Mouse (Mus musculus): ENCODE measurements around the gene Gm45902. TPM values are rescaled to one million over a fixed set of nuclear protein-coding genes. Genes with fewer than 3 reads are reported as not detected.

Gene Gm45902
- polyA plus RNA-seq (2014; fragmentation: Nextera tagmentation; extraction: Ambion mirVana) = 7.5 and 8.8 TPM in 2 replicates

GRCm38 (mm10) chr2:3512552-3513454 is at the start of gene Gm45902, which contains the start of the genes Hspa14 and Cdnf:
Gm45902 (minus strand) TSS chr2:3512790.
Hspa14 (minus strand) TSS chr2:3512814.
Cdnf (plus strand) TSS chr2:3513030.
- Histone ChIP-seq H3K4me3 (ENCODE audit: low read depth, low read length) (peak within 1 kb of the TSS; percentile 77), H3K9me3 (ENCODE audit: control insufficient read depth, low read length) (no peaks in the 10 kb centered on the region), H3K4me1 (ENCODE audit: control insufficient read depth, insufficient read depth, low read length) (peaks cover 10% of the 10 kb centered on the region), H3K36me3 (ENCODE audit: control insufficient read depth, insufficient read depth, low read length) (peaks cover 16% of the 10 kb centered on the region; the same call in 1 of the 2 replicates), H3K27me3 (ENCODE audit: control insufficient read depth, insufficient read depth, low read length) (no peaks in the 10 kb centered on the region), H3K27ac (ENCODE audit: low read depth, low read length) (peak within 1 kb of the TSS; percentile 83), H3K4me2 (ENCODE audit: low read depth, low read length) (peak within 1 kb of the TSS; percentile 97), H3K9ac (replicated peaks; ENCODE audit: low read depth, low read length) (peak within 1 kb of the TSS; percentile 77)
- peak; percentile 100 for ATAC-seq (ENCODE audit: low read depth)
- under 1% methylated on average over 60 of the region's 60 CpGs for WGBS

- no peak for ATAC-seq (ENCODE audit: low read depth)
- no peak overlapping the region for H3K4me2 ChIP-seq (ENCODE audit: low read depth, low read length)
- WGBS = 4% methylated on average over 4 of the region's 4 CpGs
These were observed 34.0 kb upstream of the Gm45902 start for GRCm38 (mm10) chr2:3546588-3546987.

DNA sequence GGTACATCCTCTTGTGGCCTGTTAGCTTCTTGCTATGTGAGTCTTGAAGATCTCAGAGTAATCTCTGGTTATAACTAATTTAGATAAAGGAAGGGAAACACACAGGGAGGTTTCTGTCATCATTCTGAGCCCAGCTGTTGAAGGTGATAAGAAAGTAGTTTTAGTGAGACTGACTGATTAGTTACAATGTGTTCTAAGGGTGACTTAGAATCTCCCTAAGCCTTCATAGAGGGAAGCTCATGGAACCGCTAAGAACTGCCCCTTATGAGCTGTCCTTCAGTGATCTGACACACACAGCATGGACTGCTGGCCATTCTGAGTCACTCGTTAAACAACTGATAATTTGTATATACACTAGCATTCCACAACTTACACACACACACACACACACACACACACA is 33.5 kb upstream of the Gm45902 start:
- Histone ChIP-seq H3K9me3 (ENCODE audit: control insufficient read depth, low read length) (no peaks in the 10 kb centered on the region), H3K4me2 (ENCODE audit: low read depth, low read length) (no peak overlapping the region), H3K9ac (replicated peaks; ENCODE audit: low read depth, low read length) (no peak overlapping the region), H3K27me3 (ENCODE audit: control insufficient read depth, insufficient read depth, low read length) (no peaks in the 10 kb centered on the region), H3K36me3 (ENCODE audit: control insufficient read depth, insufficient read depth, low read length) (no peaks in the 10 kb centered on the region), H3K4me3 (ENCODE audit: low read depth, low read length) (no peak overlapping the region), H3K27ac (ENCODE audit: low read depth, low read length) (no peak overlapping the region), H3K4me1 (ENCODE audit: control insufficient read depth, insufficient read depth, low read length) (no peaks in the 10 kb centered on the region)
- 82% methylated on average over 2 of the region's 2 CpGs for WGBS
- no peak for ATAC-seq (ENCODE audit: low read depth)

More at GRCm38 (mm10) chr2:3546588-3546987, 34.0 kb upstream of the Gm45902 start:
- H3K4me1 ChIP-seq (ENCODE audit: control insufficient read depth, insufficient read depth, low read length) = no peaks in the 10 kb centered on the region
- no peaks in the 10 kb centered on the region for H3K36me3 ChIP-seq (ENCODE audit: control insufficient read depth, insufficient read depth, low read length)
- no peaks in the 10 kb centered on the region for H3K27me3 ChIP-seq (ENCODE audit: control insufficient read depth, insufficient read depth, low read length)
- no peaks in the 10 kb centered on the region for H3K9me3 ChIP-seq (ENCODE audit: control insufficient read depth, low read length)
- H3K27ac ChIP-seq (ENCODE audit: low read depth, low read length) = no peak overlapping the region
- H3K9ac ChIP-seq (replicated peaks; ENCODE audit: low read depth, low read length) = no peak overlapping the region
- H3K4me3 ChIP-seq (ENCODE audit: low read depth, low read length) = no peak overlapping the region

- Histone ChIP-seq H3K9me3 (ENCODE audit: control insufficient read depth, low read length) (no peaks in the 10 kb centered on the region), H3K27ac (ENCODE audit: low read depth, low read length) (no peak overlapping the region), H3K27me3 (ENCODE audit: control insufficient read depth, insufficient read depth, low read length) (no peaks in the 10 kb centered on the region), H3K4me1 (ENCODE audit: control insufficient read depth, insufficient read depth, low read length) (no peaks in the 10 kb centered on the region), H3K9ac (replicated peaks; ENCODE audit: low read depth, low read length) (no peak overlapping the region), H3K36me3 (ENCODE audit: control insufficient read depth, insufficient read depth, low read length) (no peaks in the 10 kb centered on the region), H3K4me2 (ENCODE audit: low read depth, low read length) (no peak overlapping the region), H3K4me3 (ENCODE audit: low read depth, low read length) (no peak overlapping the region)
- no peak for ATAC-seq (ENCODE audit: low read depth)
- WGBS = 62% methylated on average over 9 of the region's 9 CpGs
These were observed 28.9 kb upstream of the Gm45902 start for GRCm38 (mm10) chr2:3541307-3542079.

DNA sequence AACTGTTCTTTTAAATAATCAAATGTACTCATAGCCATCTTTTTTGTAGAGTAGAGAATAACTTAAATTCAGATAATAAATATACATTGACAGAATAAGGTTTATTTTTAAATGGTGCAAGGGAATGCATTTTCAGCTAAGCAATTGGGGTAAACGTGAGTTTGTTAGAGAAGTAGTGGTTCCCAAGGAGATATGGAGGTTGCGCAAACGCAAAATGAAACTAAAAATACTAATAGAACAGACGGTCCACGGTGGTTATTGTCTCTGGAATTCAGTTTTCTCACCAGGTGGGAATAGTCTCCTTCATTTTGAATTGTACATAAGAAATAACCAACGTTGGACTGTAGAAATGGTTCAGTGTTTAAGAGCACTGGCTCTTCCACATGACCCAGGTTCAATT is 13.7 kb upstream of the Gm45902 start:
- no peak overlapping the region for H3K27ac ChIP-seq (ENCODE audit: low read depth, low read length)
- 83% methylated on average over 6 of the region's 6 CpGs for WGBS

DNA sequence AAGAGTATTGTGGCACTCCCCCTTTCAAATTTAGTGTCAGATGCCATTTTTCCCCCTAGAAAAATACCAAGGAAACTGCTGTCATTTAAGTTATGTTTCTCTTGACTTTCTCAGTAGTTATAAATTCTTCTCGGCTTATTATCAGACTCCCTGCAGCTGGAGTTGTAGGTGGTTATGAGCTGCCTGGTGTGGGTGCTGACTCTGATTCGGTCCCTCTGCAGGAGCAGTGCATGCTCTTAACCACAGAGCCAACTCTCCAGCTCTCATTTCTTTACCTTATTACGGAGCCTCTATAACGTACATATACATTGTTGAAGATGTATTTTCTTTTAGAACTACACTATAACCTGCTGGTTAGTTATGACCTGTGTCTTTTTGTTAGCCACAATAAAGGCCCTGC is 10.0 kb upstream of the Gm45902 start:
- H3K27ac ChIP-seq (ENCODE audit: low read depth, low read length) = no peak overlapping the region
- ATAC-seq (ENCODE audit: low read depth) = no peak
- H3K9ac ChIP-seq (replicated peaks; ENCODE audit: low read depth, low read length) = no peak overlapping the region

More for the DNA sequence above, 13.7 kb upstream of the Gm45902 start:
- Histone ChIP-seq H3K36me3 (ENCODE audit: control insufficient read depth, insufficient read depth, low read length) (no peaks in the 10 kb centered on the region), H3K9me3 (ENCODE audit: control insufficient read depth, low read length) (no peaks in the 10 kb centered on the region), H3K4me2 (ENCODE audit: low read depth, low read length) (no peak overlapping the region), H3K4me1 (ENCODE audit: control insufficient read depth, insufficient read depth, low read length) (no peaks in the 10 kb centered on the region), H3K9ac (replicated peaks; ENCODE audit: low read depth, low read length) (no peak overlapping the region), H3K4me3 (ENCODE audit: low read depth, low read length) (no peak overlapping the region), H3K27me3 (ENCODE audit: control insufficient read depth, insufficient read depth, low read length) (no peaks in the 10 kb centered on the region)
- ATAC-seq (ENCODE audit: low read depth) = no peak

GRCm38 (mm10) chr2:3512076-3512475 is 514 bp downstream of the Gm45902 start:
- Histone ChIP-seq H3K27me3 (ENCODE audit: control insufficient read depth, insufficient read depth, low read length) (no peaks in the 10 kb centered on the region), H3K9ac (replicated peaks; ENCODE audit: low read depth, low read length) (peak overlapping the region; percentile 77), H3K27ac (ENCODE audit: low read depth, low read length) (peak overlapping the region; percentile 83), H3K4me2 (ENCODE audit: low read depth, low read length) (peak overlapping the region; percentile 97), H3K4me1 (ENCODE audit: control insufficient read depth, insufficient read depth, low read length) (peaks cover 10% of the 10 kb centered on the region), H3K4me3 (ENCODE audit: low read depth, low read length) (peak overlapping the region; percentile 77), H3K36me3 (ENCODE audit: control insufficient read depth, insufficient read depth, low read length) (peaks cover 18% of the 10 kb centered on the region; the same call in 1 of the 2 replicates), H3K9me3 (ENCODE audit: control insufficient read depth, low read length) (no peaks in the 10 kb centered on the region)
- under 1% methylated on average over 15 of the region's 15 CpGs for WGBS
- no peak for ATAC-seq (ENCODE audit: low read depth)

More for the DNA sequence above, 10.0 kb upstream of the Gm45902 start:
- Histone ChIP-seq H3K36me3 (ENCODE audit: control insufficient read depth, insufficient read depth, low read length) (no peaks in the 10 kb centered on the region), H3K4me1 (ENCODE audit: control insufficient read depth, insufficient read depth, low read length) (no peaks in the 10 kb centered on the region), H3K27me3 (ENCODE audit: control insufficient read depth, insufficient read depth, low read length) (no peaks in the 10 kb centered on the region), H3K9me3 (ENCODE audit: control insufficient read depth, low read length) (no peaks in the 10 kb centered on the region), H3K4me2 (ENCODE audit: low read depth, low read length) (no peak overlapping the region), H3K4me3 (ENCODE audit: low read depth, low read length) (no peak overlapping the region)
- WGBS = 81% methylated on average over 4 of the region's 4 CpGs

- Histone ChIP-seq H3K9ac (replicated peaks; ENCODE audit: low read depth, low read length) (no peak overlapping the region), H3K4me2 (ENCODE audit: low read depth, low read length) (no peak overlapping the region), H3K9me3 (ENCODE audit: control insufficient read depth, low read length) (no peaks in the 10 kb centered on the region), H3K4me3 (ENCODE audit: low read depth, low read length) (no peak overlapping the region), H3K4me1 (ENCODE audit: control insufficient read depth, insufficient read depth, low read length) (no peaks in the 10 kb centered on the region), H3K27me3 (ENCODE audit: control insufficient read depth, insufficient read depth, low read length) (no peaks in the 10 kb centered on the region), H3K27ac (ENCODE audit: low read depth, low read length) (no peak overlapping the region), H3K36me3 (ENCODE audit: control insufficient read depth, insufficient read depth, low read length) (peaks cover 50% of the 10 kb centered on the region)
- ATAC-seq (ENCODE audit: low read depth) = no peak
- 97% methylated on average over 5 of the region's 5 CpGs for WGBS
These were observed 11.7 kb downstream of the Gm45902 start for GRCm38 (mm10) chr2:3500886-3501285.

All from neural tube, embryonic 14.5 days (tissue).